Comparison of ENCODE assay signal across 22 mouse cellular contexts in genomic region chr4:148982274-148982673, GRCm38 (mm10).
DNase-seq lines count a peak whose midpoint lies in the region; ATAC-seq and TF ChIP-seq lines count a peak whose summit lies in the region.
"Had no signal": no experiment of that assay in that cellular context is flagged by ENCODE, and none has a peak within 500 bp of the region (broad histone marks: within the 10 kb centered on the region; RNA-seq: fewer than 3 reads in every experiment).

No protein-coding gene starts in this region.

- H3K4me2 ChIP-seq in hindbrain, postnatal 0 days (ENCODE audit: low read depth, low read length), result no peak overlapping the region
- no peak overlapping the region for H3K4me2 ChIP-seq in hindbrain, embryonic 13.5 days
- no peak overlapping the region for H3K4me2 ChIP-seq in limb, embryonic 14.5 days (replicated peaks; ENCODE audit: low read depth, low read length, severe bottlenecking)
- H3K4me2 ChIP-seq in kidney, embryonic 14.5 days (replicated peaks; ENCODE audit: low read depth, low read length), result no peak overlapping the region
- H3K4me2 ChIP-seq: forebrain, embryonic 12.5 days; heart, embryonic 12.5 days; hindbrain, embryonic 12.5 days had no signal

- no peak for TF ChIP-seq CTCF in hindbrain, postnatal 0 days (IDR thresholded peaks at IDR 0.05; ENCODE audit: low read depth)
- TF ChIP-seq CTCF in brain, embryonic 14.5 days (IDR thresholded peaks at IDR 0.05; ENCODE audit: borderline replicate concordance, extremely low read depth, insufficient read depth, insufficient read length), result no peak

- WGBS in hindbrain, postnatal 0 days, result 54% methylated on average over 6 of the region's 6 CpGs
- 64% methylated on average over 6 of the region's 6 CpGs for WGBS in hindbrain, embryonic 13.5 days
- 62% methylated on average over 6 of the region's 6 CpGs for WGBS in limb, embryonic 14.5 days
- 74% methylated on average over 6 of the region's 6 CpGs for WGBS in kidney, embryonic 14.5 days

- DNase-seq in embryo, embryonic 10.5 days (ENCODE audit: low spot score), result peak; percentile 27
- DNase-seq in embryo, embryonic 10 days (ENCODE audit: low spot score), result no peak
- DNase-seq in hindbrain, postnatal 0 days (ENCODE audit: low spot score), result peak; percentile 46
- peak; percentile 32 for DNase-seq in brain, embryonic 14.5 days (ENCODE audit: low read depth)
- DNase-seq in limb, embryonic 14.5 days (ENCODE audit: low spot score), result peak; percentile 50
- no peak for DNase-seq in spleen, postnatal 4 days (ENCODE audit: low spot score in 2 of 2)
- DNase-seq: adrenal gland, adult 8-10 months; B cell, adult 2 months; cerebellum, adult 11-12 months; cerebellum, adult 9-10 months; cerebellum, postnatal 25 days; gastrocnemius, postnatal 10 days; heart, adult 2 months; heart, postnatal 4 days had no signal

- no peak overlapping the region for H3K4me3 ChIP-seq in hindbrain, postnatal 0 days (ENCODE audit: low read length)
- H3K4me3 ChIP-seq in hindbrain, embryonic 13.5 days, result no peak overlapping the region
- H3K4me3 ChIP-seq in limb, embryonic 14.5 days (replicated peaks; ENCODE audit: low read length), result no peak overlapping the region
- no peak overlapping the region for H3K4me3 ChIP-seq in kidney, embryonic 14.5 days (ENCODE audit: low read length)
- H3K4me3 ChIP-seq: forebrain, embryonic 12.5 days; heart, adult 2 months; heart, embryonic 12.5 days; hindbrain, embryonic 12.5 days had no signal

- no peaks in the 10 kb centered on the region for H3K36me3 ChIP-seq in hindbrain, postnatal 0 days (ENCODE audit: insufficient read depth, low read length)
- peaks cover 8% of the 10 kb centered on the region for H3K36me3 ChIP-seq in hindbrain, embryonic 13.5 days
- H3K36me3 ChIP-seq in limb, embryonic 14.5 days (ENCODE audit: control insufficient read depth, insufficient read depth, low read length), result no peaks in the 10 kb centered on the region
- H3K36me3 ChIP-seq in kidney, embryonic 14.5 days (ENCODE audit: control insufficient read depth, insufficient read depth, low read length), result peaks cover 9% of the 10 kb centered on the region
- H3K36me3 ChIP-seq: hindbrain, embryonic 12.5 days had no signal

- H3K9ac ChIP-seq in hindbrain, postnatal 0 days (replicated peaks; ENCODE audit: low read length), result no peak overlapping the region
- H3K9ac ChIP-seq in hindbrain, embryonic 13.5 days, result no peak overlapping the region
- no peak overlapping the region for H3K9ac ChIP-seq in limb, embryonic 14.5 days (ENCODE audit: low read depth, low read length, severe bottlenecking)
- no peak overlapping the region for H3K9ac ChIP-seq in kidney, embryonic 14.5 days (ENCODE audit: low read depth, low read length)
- H3K9ac ChIP-seq: forebrain, embryonic 12.5 days; heart, embryonic 12.5 days; hindbrain, embryonic 12.5 days had no signal

- 0 out of 2 replicates have a peak, but pooled peaks have one; percentile 24 for ATAC-seq in hindbrain, postnatal 0 days
- ATAC-seq in hindbrain, embryonic 13.5 days (ENCODE audit: low FRiP score), result no peak
- peak; percentile 64 for ATAC-seq in limb, embryonic 14.5 days (ENCODE audit: low FRiP score, low read depth)
- no peak for ATAC-seq in kidney, embryonic 14.5 days (ENCODE audit: low FRiP score, low TSS enrichment)
- ATAC-seq: CD4-positive, CD25-positive, alpha-beta regulatory T cell, adult 4 months; forebrain, embryonic 16.5 days had no signal

- no peaks in the 10 kb centered on the region for H3K9me3 ChIP-seq in hindbrain, postnatal 0 days (ENCODE audit: low read length)
- no peaks in the 10 kb centered on the region for H3K9me3 ChIP-seq in hindbrain, embryonic 13.5 days
- H3K9me3 ChIP-seq in limb, embryonic 14.5 days (ENCODE audit: control insufficient read depth, low read length), result no peaks in the 10 kb centered on the region
- no peaks in the 10 kb centered on the region for H3K9me3 ChIP-seq in kidney, embryonic 14.5 days (ENCODE audit: control insufficient read depth, low read length)
- H3K9me3 ChIP-seq: forebrain, embryonic 12.5 days; G1E; heart, embryonic 12.5 days; hindbrain, embryonic 12.5 days had no signal

- H3K27me3 ChIP-seq in hindbrain, postnatal 0 days (ENCODE audit: insufficient read depth, low read length), result no peaks in the 10 kb centered on the region
- H3K27me3 ChIP-seq in hindbrain, embryonic 13.5 days, result no peaks in the 10 kb centered on the region
- peaks cover 22% of the 10 kb centered on the region for H3K27me3 ChIP-seq in limb, embryonic 14.5 days (ENCODE audit: control insufficient read depth, insufficient read depth, low read length)
- no peaks in the 10 kb centered on the region for H3K27me3 ChIP-seq in kidney, embryonic 14.5 days (ENCODE audit: control insufficient read depth, insufficient read depth, low read length)
- H3K27me3 ChIP-seq: forebrain, embryonic 12.5 days; heart, embryonic 12.5 days; hindbrain, embryonic 12.5 days had no signal

- H3K27ac ChIP-seq in hindbrain, postnatal 0 days, result no peak overlapping the region
- no peak overlapping the region for H3K27ac ChIP-seq in hindbrain, embryonic 13.5 days
- no peak overlapping the region for H3K27ac ChIP-seq in limb, embryonic 14.5 days (replicated peaks; ENCODE audit: low read depth, low read length)
- H3K27ac ChIP-seq in kidney, embryonic 14.5 days (ENCODE audit: low read depth, low read length), result no peak overlapping the region
- H3K27ac ChIP-seq: forebrain, embryonic 12.5 days; heart, adult 2 months; hindbrain, embryonic 12.5 days had no signal

- no peak for TF ChIP-seq POLR2A in brain, embryonic 14.5 days (IDR thresholded peaks at IDR 0.05; ENCODE audit: borderline replicate concordance, extremely low read depth, insufficient read depth, insufficient read length, poor library complexity, severe bottlenecking)
- TF ChIP-seq POLR2A in limb, embryonic 14.5 days (IDR thresholded peaks at IDR 0.05; ENCODE audit: borderline replicate concordance, extremely low read depth, insufficient read depth, insufficient read length), result no peak

- peaks cover 14% of the 10 kb centered on the region; the same call in 1 of the 2 replicates for H3K4me1 ChIP-seq in hindbrain, postnatal 0 days (ENCODE audit: insufficient read depth, low read length)
- H3K4me1 ChIP-seq in hindbrain, embryonic 13.5 days (replicated peaks), result peaks cover 70% of the 10 kb centered on the region
- H3K4me1 ChIP-seq in limb, embryonic 14.5 days (ENCODE audit: control insufficient read depth, insufficient read depth, low read length), result peaks cover 35% of the 10 kb centered on the region
- peaks cover 25% of the 10 kb centered on the region for H3K4me1 ChIP-seq in kidney, embryonic 14.5 days (ENCODE audit: control insufficient read depth, insufficient read depth, low read length)

Comparison
In these comparisons a context has a peak if more than half of its experiments do, and no peak if none do; other contexts are left out.
1. DNase-seq: peak in embryo, embryonic 10.5 days (single experiment), hindbrain, postnatal 0 days (single experiment), brain, embryonic 14.5 days (single experiment) and limb, embryonic 14.5 days (single experiment); none in embryo, embryonic 10 days (single experiment) and spleen, postnatal 4 days (0 of 2).
2. ATAC-seq: peak in hindbrain, postnatal 0 days (single experiment) and limb, embryonic 14.5 days (single experiment); none in hindbrain, embryonic 13.5 days (single experiment) and kidney, embryonic 14.5 days (single experiment).